Mouse (Mus musculus): ENCODE measurements around the gene Kctd3.

The Kctd3 gene

GRCm38 (mm10) chr1:189010671-189011070 lies 3.0 kb upstream of the Kctd3 start:
- no peak for DNase-seq (ENCODE audit: low spot score)

GRCm38 (mm10) chr1:189007980-189008324 lies 311 bp upstream of the Kctd3 start:
- no peak for DNase-seq (ENCODE audit: low spot score)

- DNase-seq (ENCODE audit: low spot score): no peak
Measured at GRCm38 (mm10) chr1:189006826-189007225, 815 bp downstream of the Kctd3 start.

- DNase-seq (ENCODE audit: low spot score): no peak
Measured at GRCm38 (mm10) chr1:189006267-189006666, 1.4 kb downstream of the Kctd3 start.

- DNase-seq (ENCODE audit: low spot score): no peak
Measured at GRCm38 (mm10) chr1:189004774-189005173, 2.9 kb downstream of the Kctd3 start.

- no peak for DNase-seq (ENCODE audit: low spot score)
Measured at GRCm38 (mm10) chr1:189001815-189002214, 5.8 kb downstream of the Kctd3 start.

GRCm38 (mm10) chr1:188999981-189000380 lies 7.7 kb downstream of the Kctd3 start:
- DNase-seq (ENCODE audit: low spot score): no peak

GRCm38 (mm10) chr1:188997921-188998320 lies 9.7 kb downstream of the Kctd3 start:
- DNase-seq (ENCODE audit: low spot score): no peak

GRCm38 (mm10) chr1:188993218-188993617 lies 14.4 kb downstream of the Kctd3 start:
- DNase-seq (ENCODE audit: low spot score): no peak

- peak; percentile 68 for DNase-seq (ENCODE audit: low spot score)
Measured at GRCm38 (mm10) chr1:188980050-188980449, 27.6 kb downstream of the Kctd3 start.

- DNase-seq (ENCODE audit: low spot score): no peak
Measured at GRCm38 (mm10) chr1:188973926-188974325, 33.7 kb downstream of the Kctd3 start.

- no peak for DNase-seq (ENCODE audit: low spot score)
Measured at GRCm38 (mm10) chr1:188973078-188973477, 34.6 kb downstream of the Kctd3 start.

- no peak for DNase-seq (ENCODE audit: low spot score)
Measured at GRCm38 (mm10) chr1:188952501-188952900, 55.1 kb downstream of the Kctd3 start.

- no peak for DNase-seq (ENCODE audit: low spot score)
Measured at GRCm38 (mm10) chr1:188951091-188951490, 56.5 kb downstream of the Kctd3 start.

GRCm38 (mm10) chr1:188948276-188948675 lies 59.4 kb downstream of the Kctd3 start:
- DNase-seq (ENCODE audit: low spot score): no peak

- DNase-seq (ENCODE audit: low spot score): peak; percentile 64
Measured at GRCm38 (mm10) chr1:188947794-188948193, 59.8 kb downstream of the Kctd3 start.

- no peak for DNase-seq (ENCODE audit: low spot score)
Measured at GRCm38 (mm10) chr1:188946849-188947248, 60.8 kb downstream of the Kctd3 start.

GRCm38 (mm10) chr1:188945326-188945725 lies 62.3 kb downstream of the Kctd3 start:
- no peak for DNase-seq (ENCODE audit: low spot score)

GRCm38 (mm10) chr1:188937246-188937780 lies 70.3 kb downstream of the Kctd3 start:
- no peak for DNase-seq (ENCODE audit: low spot score)
